Mouse (Mus musculus): ENCODE measurements around the gene Lpin3. TPM values are rescaled to one million over a fixed set of nuclear protein-coding genes. Genes with fewer than 3 reads are reported as not detected.

The Lpin3 gene
- polyA plus RNA-seq, 1 experiment = 25.2 TPM

GRCm38 (mm10) chr2:160883912-160884311, 3.4 kb downstream of the Lpin3 start:
- no peak for DNase-seq (ENCODE audit: low read depth, low spot score)
- WGBS = 43% methylated on average over 4 of the region's 4 CpGs

DNA sequence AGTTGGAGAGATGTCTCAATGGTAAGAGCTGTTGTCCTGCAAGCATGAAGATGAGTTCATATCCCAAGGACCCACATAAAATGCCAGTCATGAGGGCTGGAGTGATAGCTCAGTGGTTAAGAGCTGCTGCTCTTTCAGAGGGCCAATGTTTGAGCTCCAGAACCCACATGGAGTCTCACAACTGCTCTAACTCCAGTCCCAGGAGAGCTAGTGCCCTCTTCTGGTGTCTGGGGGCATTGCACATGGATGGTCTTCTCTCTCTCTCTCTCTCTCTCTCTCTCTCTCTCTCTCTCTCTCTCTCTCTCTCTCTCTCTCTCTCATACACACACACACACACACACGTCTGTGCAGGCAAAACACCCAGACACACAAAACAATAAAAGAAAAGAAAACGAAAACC, 4.4 kb downstream of the Lpin3 start:
- no peak for DNase-seq (ENCODE audit: low read depth, low spot score)
- 21% methylated on average over 2 of the region's 2 CpGs for WGBS

DNA sequence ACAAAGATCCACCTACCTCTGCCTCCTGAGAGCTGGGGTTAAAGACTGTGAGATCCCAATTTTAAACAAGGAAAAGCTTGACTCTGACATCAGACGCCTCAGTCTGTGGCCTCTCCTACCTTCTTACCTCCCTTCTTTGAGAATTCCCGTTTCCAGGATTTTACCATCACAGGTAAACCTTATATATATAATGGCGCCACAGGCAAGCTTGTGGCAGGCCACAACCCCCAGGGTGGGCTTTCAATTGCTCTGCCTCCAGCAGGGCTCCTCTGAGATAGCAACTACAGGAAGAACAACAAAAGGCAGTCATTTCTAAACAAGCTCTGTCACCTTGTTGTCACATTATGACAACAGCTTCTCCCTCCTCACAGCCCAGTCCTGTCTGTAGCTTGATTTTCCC, 5.8 kb downstream of the Lpin3 start:
- no peak for DNase-seq (ENCODE audit: low read depth, low spot score)

DNA sequence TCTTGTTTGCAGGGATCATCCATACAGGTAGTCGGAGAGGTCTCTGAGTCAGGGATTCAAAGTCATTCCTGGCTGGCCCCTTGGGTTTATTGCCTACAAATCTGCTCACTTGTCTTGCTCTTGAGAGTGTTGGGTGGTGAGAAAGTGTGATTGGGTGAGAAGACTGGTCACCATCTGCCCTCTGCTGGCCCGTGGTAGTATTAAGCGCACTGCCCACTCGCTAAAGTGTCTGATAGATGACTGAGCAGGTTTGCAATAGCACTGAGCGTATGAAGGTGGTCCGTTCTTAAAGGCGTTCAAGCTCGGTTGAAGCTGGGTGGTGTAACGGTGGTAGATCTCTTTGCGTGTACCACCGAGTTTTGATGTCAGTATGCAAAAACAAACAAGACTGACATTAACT, 6.8 kb downstream of the Lpin3 start:
- under 1% methylated on average over 11 of the region's 11 CpGs for WGBS
- peak; percentile 68 for DNase-seq (ENCODE audit: low read depth, low spot score)

More for the DNA sequence above, 5.8 kb downstream of the Lpin3 start:
- WGBS = 89% methylated on average over 3 of the region's 3 CpGs

- 2% methylated on average over 26 of the region's 26 CpGs for WGBS
- DNase-seq (ENCODE audit: low read depth, low spot score) = peak; percentile 85
These were observed 7.4 kb downstream of the Lpin3 start for GRCm38 (mm10) chr2:160887859-160888258.

DNA sequence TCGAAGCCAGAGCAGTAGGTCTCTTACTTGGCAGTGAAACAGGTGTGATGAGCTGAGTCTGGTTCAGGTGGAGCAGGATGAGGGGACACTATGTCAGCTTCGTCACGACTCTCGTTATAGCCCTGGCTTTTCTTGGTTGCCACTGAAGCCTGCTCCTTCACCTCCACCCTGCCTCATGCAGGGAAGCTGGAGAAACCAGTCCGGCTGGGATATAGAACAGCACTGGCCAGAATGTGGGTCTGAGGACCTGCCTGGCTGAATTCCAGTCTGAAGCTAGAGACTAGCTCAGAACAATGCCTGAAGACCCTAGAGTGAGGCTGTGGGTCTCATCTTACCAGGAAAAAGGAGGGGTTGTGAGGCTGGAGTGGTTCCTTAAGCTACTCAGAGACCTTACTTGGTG, 10.6 kb downstream of the Lpin3 start:
- 66% methylated on average over 5 of the region's 5 CpGs for WGBS

GRCm38 (mm10) chr2:160891697-160892096, 11.2 kb downstream of the Lpin3 start:
- WGBS = 80% methylated on average over 9 of the region's 9 CpGs
- no peak for DNase-seq (ENCODE audit: low read depth, low spot score)

More for the DNA sequence above, 10.6 kb downstream of the Lpin3 start:
- no peak for DNase-seq (ENCODE audit: low read depth, low spot score)

- WGBS = 76% methylated on average over 7 of the region's 7 CpGs
- DNase-seq (ENCODE audit: low read depth, low spot score) = no peak
These were observed 21.4 kb downstream of the Lpin3 start for GRCm38 (mm10) chr2:160901656-160902412.

DNA sequence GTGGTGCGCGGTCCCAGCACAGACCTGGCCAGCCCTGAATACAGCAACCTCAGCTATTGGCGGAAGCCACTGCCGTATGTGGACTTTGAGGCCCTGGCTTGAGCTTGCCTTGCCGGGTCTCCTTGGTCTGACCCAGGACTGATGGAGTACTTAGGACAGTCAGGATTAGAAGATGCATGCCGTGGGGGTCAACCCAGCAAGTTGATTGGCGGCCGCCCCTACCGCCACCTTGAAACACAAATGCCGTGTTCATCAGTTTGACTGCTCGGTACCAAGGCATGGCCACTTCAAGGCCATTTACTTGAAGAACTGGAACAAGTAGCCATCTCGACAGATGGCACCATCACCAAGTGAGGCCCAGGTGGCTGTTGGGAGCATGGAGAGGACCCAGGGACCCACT, 24.8 kb downstream of the Lpin3 start:
- 94% methylated on average over 12 of the region's 12 CpGs for WGBS
- DNase-seq (ENCODE audit: low read depth, low spot score) = no peak

DNA sequence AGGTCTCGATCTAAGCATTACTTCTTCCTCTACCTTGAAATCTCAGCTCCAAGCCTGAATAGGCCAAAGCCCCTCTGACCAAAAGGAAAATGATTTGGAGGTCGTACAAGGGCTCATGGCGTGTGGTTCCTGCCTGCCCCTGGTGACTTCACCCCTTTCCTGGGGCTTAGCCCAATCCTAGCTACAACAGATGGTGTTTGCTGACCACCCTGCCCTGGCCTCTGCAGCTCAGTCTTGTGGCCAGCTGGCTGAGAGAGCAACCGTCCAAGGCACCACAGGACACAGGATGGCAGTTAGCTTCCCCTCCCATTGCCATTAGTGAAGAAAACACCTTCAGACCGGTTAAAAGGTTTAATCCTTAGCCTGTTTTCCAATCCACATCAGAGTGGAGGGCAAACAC, 25.6 kb downstream of the Lpin3 start:
- WGBS = 77% methylated on average over 5 of the region's 5 CpGs
- no peak for DNase-seq (ENCODE audit: low read depth, low spot score)

- WGBS = 60% methylated on average over 18 of the region's 18 CpGs
- DNase-seq (ENCODE audit: low read depth, low spot score) = no peak
These were observed 28.1 kb downstream of the Lpin3 start for GRCm38 (mm10) chr2:160908607-160909006.

GRCm38 (mm10) chr2:160910633-160911032, 30.2 kb downstream of the Lpin3 start:
- 52% methylated on average over 5 of the region's 5 CpGs for WGBS
- DNase-seq (ENCODE audit: low read depth, low spot score) = no peak

DNA sequence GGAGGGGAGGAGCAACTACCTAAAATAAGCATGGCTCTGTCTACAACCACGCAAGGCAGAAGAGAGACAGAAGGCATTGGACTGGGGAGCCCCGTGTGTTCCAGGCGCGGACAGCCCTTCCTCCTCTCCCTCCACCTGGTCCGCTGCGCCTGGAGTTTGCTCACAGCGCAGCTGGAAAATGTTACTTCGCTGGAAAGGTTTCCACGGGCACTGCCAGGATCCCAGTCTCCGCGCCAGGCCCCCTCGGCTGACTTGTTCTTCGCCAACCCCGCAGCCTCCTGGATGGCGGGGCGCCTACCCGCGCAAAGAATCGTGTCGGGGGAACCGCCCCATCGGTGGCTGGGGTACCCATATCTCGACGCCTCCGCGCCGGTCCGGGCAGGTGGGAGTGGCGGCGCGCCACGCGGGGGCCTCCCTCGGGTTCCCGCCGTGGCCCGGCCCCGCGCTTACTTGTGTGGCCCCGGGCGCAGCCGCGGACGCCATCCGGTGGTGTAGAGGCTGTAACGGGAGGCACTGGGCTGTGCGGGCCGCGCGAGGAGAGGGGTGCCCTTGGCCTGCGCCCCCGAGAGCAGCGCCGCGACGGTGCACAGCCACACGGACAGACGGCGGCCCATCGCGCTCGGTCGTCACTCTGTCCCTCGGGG, 31.2 kb downstream of the Lpin3 start:
- no peak for DNase-seq (ENCODE audit: low read depth, low spot score)

GRCm38 (mm10) chr2:160912231-160912671, 31.8 kb downstream of the Lpin3 start, which contains the start of gene Emilin3:
TSS of gene Emilin3 (minus strand) at chr2:160912328.
- WGBS = 4% methylated on average over 42 of the region's 46 CpGs
- DNase-seq (ENCODE audit: low read depth, low spot score) = no peak

More for the DNA sequence above, 31.2 kb downstream of the Lpin3 start:
- WGBS = 2% methylated on average over 64 of the region's 64 CpGs

- no peak for DNase-seq (ENCODE audit: low read depth, low spot score)
- WGBS = 55% methylated on average over 9 of the region's 9 CpGs
These were observed 34.2 kb downstream of the Lpin3 start for GRCm38 (mm10) chr2:160914656-160915055.

DNA sequence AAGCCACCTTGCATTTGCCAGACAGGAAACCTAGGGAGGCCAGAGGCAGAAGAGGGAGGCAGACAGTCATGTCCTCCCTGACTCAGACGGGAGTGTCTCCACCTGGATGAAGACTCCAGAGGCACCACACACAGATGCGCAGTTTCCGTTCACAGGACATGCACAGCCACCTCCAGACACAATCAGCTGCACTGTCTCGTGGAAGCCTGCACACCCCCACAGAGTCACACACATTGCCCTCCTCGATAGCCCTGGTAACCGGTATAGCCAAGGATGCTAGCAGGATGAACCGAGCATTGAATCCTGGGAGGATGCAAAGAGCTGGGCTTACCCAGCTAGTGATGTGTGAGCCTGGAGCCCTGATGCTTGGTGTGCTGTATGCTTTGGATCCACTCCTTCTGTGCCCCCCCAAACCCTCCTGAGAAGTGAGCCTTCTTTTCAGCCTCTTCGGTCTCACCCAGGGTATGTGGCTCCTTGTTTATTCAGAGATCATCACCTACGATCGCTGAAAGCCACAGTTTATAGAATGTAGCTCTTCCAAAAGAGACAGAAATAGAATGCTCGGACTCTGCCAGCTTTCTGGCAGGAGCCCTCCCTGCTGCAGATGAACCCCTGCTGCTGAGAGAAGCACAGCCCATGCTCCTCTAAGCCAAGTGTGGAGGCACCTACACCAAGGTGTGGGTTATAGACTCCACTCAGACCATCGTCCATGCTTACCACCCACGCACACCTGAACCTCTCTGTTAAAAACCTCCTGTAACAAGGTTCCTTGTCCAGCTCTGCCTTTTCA, 35.5 kb downstream of the Lpin3 start:
- WGBS = 59% methylated on average over 13 of the region's 13 CpGs
- no peak for DNase-seq (ENCODE audit: low read depth, low spot score)

GRCm38 (mm10) chr2:160916714-160917113, 36.2 kb downstream of the Lpin3 start:
- no peak for DNase-seq (ENCODE audit: low read depth, low spot score)
- WGBS = 82% methylated on average over 8 of the region's 8 CpGs

GRCm38 (mm10) chr2:160917313-160917712, 36.8 kb downstream of the Lpin3 start:
- DNase-seq (ENCODE audit: low read depth, low spot score) = no peak
- 92% methylated on average over 3 of the region's 3 CpGs for WGBS

DNA sequence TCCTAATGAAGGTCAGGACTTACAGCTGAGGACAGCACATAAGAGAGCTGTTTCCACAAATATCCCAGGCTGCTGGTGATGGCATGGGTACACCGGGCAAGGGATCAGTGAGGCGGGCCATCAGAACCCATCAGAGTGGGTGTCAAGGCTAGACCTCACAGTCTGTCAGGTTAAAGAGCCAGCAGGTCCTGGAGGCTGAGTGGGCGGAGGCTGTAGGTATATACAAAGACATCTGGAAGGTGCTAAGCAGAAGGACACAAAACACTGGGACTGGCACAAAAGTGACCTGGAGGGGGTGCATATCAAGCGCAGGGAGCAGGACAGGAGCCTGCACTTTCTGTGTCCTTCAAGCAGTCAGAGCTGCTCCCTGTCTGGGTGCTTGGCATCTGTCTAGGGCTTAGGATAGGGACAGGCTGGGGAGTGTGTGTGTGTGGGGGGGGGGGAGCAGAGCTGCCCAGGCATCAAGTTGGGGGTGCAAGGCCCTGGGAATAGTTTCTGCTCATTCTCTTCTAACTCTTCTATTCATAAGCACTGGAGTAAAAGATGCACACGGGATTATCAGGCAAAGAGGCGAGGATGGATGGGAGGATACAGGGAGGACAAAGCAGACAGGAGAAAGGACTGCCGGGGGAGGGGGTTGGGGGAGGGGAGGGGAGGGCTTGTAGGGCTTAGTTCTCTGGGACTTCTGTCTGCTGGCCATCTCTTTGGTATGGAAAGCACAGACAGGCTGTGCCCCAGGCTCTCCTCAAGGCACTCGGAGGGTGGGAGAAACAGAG, 37.9 kb downstream of the Lpin3 start:
- DNase-seq (ENCODE audit: low read depth, low spot score) = no peak
- WGBS = 75% methylated on average over 8 of the region's 8 CpGs

DNA sequence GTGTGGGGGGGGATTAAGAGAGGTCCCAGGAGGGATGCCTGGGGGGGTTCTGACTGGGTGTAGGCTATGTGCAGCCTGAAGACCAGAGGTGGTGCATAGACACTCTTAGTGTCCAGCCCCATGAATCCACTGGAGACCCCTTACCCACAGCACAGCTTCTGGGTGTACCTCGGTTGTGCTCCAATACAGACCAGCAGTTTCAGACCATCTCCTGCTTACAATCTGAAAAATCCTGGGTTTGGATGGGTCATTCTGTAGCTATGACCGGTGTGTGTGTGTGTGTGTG, 38.4 kb downstream of the Lpin3 start:
- DNase-seq (ENCODE audit: low read depth, low spot score) = no peak
- 89% methylated on average over 2 of the region's 2 CpGs for WGBS

All from large intestine, adult 2 months (tissue).